Mouse (Mus musculus): ENCODE measurements around the gene Mast4. TPM values are rescaled to one million over a fixed set of nuclear protein-coding genes. Genes with fewer than 3 reads are reported as not detected.

Gene Mast4
- polyA plus RNA-seq, 1 experiment from 2014 or later: 18.8 TPM

GRCm38 (mm10) chr13:103173545-103174182, 160.6 kb downstream of the Mast4 start:
- WGBS: 32% methylated on average over 7 of the region's 7 CpGs
- ATAC-seq (ENCODE audit: low FRiP score, low read depth): peak; percentile 65; the same call in 1 of the 2 replicates

DNA sequence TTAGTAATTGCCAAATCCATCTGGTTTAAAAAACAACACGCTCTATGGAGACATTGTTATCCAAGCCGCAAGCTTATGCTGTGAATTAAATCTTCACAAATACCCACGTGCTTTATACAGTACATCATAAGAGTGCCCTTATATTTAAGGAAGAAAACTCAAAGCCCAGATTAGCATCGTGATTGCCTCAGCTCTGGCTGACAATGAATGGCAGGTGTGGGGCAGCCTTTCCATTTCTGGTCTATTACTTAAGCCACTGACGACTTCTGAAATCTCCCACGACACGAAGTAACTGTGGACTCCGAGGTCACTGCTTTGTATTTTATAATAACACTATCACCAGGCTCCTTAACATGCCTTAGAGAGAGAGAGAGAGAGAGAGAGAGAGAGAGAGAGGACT, 182.4 kb downstream of the Mast4 start:
- Histone ChIP-seq H3K4me1 (no peaks in the 10 kb centered on the region), H3K4me3 (no peak overlapping the region), H3K27me3 (replicated peaks) (no peaks in the 10 kb centered on the region), H3K36me3 (no peaks in the 10 kb centered on the region), H3K4me2 (replicated peaks) (no peak overlapping the region), H3K9me3 (no peaks in the 10 kb centered on the region), H3K27ac (no peak overlapping the region), H3K9ac (no peak overlapping the region)
- no peak for ATAC-seq (ENCODE audit: low FRiP score, low read depth)
- WGBS: 85% methylated on average over 8 of the region's 8 CpGs

More at GRCm38 (mm10) chr13:103173545-103174182, 160.6 kb downstream of the Mast4 start:
- H3K4me1 ChIP-seq: 0 out of 2 replicates have a peak, but pooled peaks cover 4% of the 10 kb centered on the region
- H3K27me3 ChIP-seq (replicated peaks): no peaks in the 10 kb centered on the region
- H3K9ac ChIP-seq: no peak overlapping the region
- H3K36me3 ChIP-seq: no peaks in the 10 kb centered on the region
- H3K9me3 ChIP-seq: no peaks in the 10 kb centered on the region
- H3K4me2 ChIP-seq (replicated peaks): no peak overlapping the region
- H3K27ac ChIP-seq: no peak overlapping the region
- no peak overlapping the region for H3K4me3 ChIP-seq

- Histone ChIP-seq H3K27me3 (replicated peaks) (no peaks in the 10 kb centered on the region), H3K4me1 (no peaks in the 10 kb centered on the region), H3K9me3 (no peaks in the 10 kb centered on the region), H3K9ac (no peak overlapping the region), H3K4me3 (no peak overlapping the region), H3K4me2 (replicated peaks) (no peak overlapping the region), H3K36me3 (no peaks in the 10 kb centered on the region), H3K27ac (no peak overlapping the region)
- whole genome bisulfite sequencing: 47% methylated on average over 10 of the region's 11 CpGs
- no peak for ATAC-seq (ENCODE audit: low FRiP score, low read depth)
Observed at GRCm38 (mm10) chr13:103151171-103151570, 183.1 kb downstream of the Mast4 start.

- Histone ChIP-seq H3K9me3 (no peaks in the 10 kb centered on the region), H3K4me3 (no peak overlapping the region), H3K4me1 (no peaks in the 10 kb centered on the region), H3K27ac (no peak overlapping the region), H3K27me3 (replicated peaks) (no peaks in the 10 kb centered on the region), H3K36me3 (no peaks in the 10 kb centered on the region), H3K9ac (no peak overlapping the region), H3K4me2 (replicated peaks) (no peak overlapping the region)
- no peak for ATAC-seq (ENCODE audit: low FRiP score, low read depth)
- 69% methylated on average over 4 of the region's 4 CpGs for WGBS
Observed at GRCm38 (mm10) chr13:103150671-103151070, 183.6 kb downstream of the Mast4 start.

DNA sequence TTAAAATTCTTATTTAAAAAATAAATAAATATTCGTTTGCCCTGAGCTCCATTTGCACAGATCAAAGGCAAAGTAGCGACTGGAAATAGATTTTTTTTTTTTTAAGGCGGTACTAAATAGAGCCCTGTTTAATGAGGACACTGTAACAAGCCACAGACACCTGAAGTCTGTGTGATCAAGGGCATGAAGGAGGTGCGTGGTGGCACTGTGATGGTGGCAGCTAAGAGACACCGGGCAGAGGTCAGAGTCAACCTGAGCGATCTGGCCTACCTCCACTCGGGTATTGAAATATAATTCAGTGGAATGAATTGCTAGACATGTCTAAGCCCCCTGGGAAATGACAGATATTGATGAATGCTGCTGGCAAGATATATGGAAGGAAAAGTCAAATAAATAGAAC, 184.9 kb downstream of the Mast4 start:
- Histone ChIP-seq H3K9me3 (no peaks in the 10 kb centered on the region), H3K9ac (no peak overlapping the region), H3K4me2 (replicated peaks) (no peak overlapping the region), H3K4me3 (no peak overlapping the region), H3K36me3 (no peaks in the 10 kb centered on the region), H3K27ac (no peak overlapping the region), H3K4me1 (no peaks in the 10 kb centered on the region), H3K27me3 (replicated peaks) (no peaks in the 10 kb centered on the region)
- 85% methylated on average over 7 of the region's 7 CpGs for WGBS
- ATAC-seq (ENCODE audit: low FRiP score, low read depth): no peak

DNA sequence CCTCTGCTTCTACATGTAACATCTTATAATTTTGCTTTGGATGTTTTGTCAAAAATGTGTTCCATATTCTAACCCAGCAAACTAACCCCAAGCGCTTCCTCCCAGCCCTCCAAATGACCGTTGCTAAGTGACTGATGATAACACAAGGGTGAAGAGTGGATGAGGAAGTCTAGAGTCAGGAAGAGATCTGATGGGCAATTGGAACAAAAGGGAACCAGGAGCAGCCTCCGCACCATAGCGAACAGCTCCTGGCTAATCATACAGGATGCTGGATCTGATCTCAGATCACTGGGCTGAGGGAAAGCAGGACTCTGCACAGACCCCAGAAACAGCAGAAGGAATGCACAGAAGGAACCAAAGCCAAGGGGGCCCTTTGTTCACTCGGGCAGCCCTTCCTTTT, 190.0 kb downstream of the Mast4 start:
- ATAC-seq (ENCODE audit: low FRiP score, low read depth): no peak
- Histone ChIP-seq H3K27me3 (replicated peaks) (no peaks in the 10 kb centered on the region), H3K9ac (no peak overlapping the region), H3K4me3 (no peak overlapping the region), H3K9me3 (no peaks in the 10 kb centered on the region), H3K4me2 (replicated peaks) (no peak overlapping the region), H3K27ac (no peak overlapping the region), H3K36me3 (no peaks in the 10 kb centered on the region), H3K4me1 (no peaks in the 10 kb centered on the region)
- 69% methylated on average over 5 of the region's 5 CpGs for WGBS

DNA sequence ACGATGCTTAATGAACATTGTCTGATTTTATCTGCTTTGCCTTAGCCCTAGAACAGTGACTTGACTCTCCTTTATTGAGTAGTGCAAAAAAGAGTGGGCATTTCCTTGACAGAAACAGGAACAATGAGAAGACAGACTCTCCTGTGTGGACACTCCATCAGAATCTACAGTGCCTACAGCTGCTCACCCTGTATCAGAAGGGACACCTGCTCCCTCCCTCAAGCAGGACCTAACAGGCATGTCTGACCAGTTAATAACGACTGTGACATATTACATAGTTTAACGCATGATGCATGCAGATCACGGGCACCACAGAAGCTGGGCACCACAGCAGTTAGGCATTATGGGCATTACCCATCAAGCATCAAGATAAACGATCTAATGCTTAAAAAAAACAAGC, 193.0 kb downstream of the Mast4 start:
- Histone ChIP-seq H3K9me3 (no peaks in the 10 kb centered on the region), H3K4me3 (no peak overlapping the region), H3K9ac (no peak overlapping the region), H3K4me2 (replicated peaks) (no peak overlapping the region), H3K4me1 (no peaks in the 10 kb centered on the region), H3K27me3 (replicated peaks) (no peaks in the 10 kb centered on the region), H3K36me3 (no peaks in the 10 kb centered on the region), H3K27ac (no peak overlapping the region)
- ATAC-seq (ENCODE audit: low FRiP score, low read depth): no peak
- WGBS: 77% methylated on average over 5 of the region's 5 CpGs

GRCm38 (mm10) chr13:103140051-103140450, 194.2 kb downstream of the Mast4 start:
- Histone ChIP-seq H3K4me3 (no peak overlapping the region), H3K27ac (no peak overlapping the region), H3K9me3 (no peaks in the 10 kb centered on the region), H3K4me2 (replicated peaks) (no peak overlapping the region), H3K27me3 (replicated peaks) (no peaks in the 10 kb centered on the region), H3K4me1 (no peaks in the 10 kb centered on the region), H3K36me3 (no peaks in the 10 kb centered on the region), H3K9ac (no peak overlapping the region)
- WGBS: 92% methylated on average over 13 of the region's 13 CpGs
- ATAC-seq (ENCODE audit: low FRiP score, low read depth): no peak

GRCm38 (mm10) chr13:103138298-103138697, 196.0 kb downstream of the Mast4 start:
- Histone ChIP-seq H3K9ac (no peak overlapping the region), H3K4me1 (no peaks in the 10 kb centered on the region)
- ATAC-seq (ENCODE audit: low FRiP score, low read depth): no peak

GRCm38 (mm10) chr13:103135224-103135883, 198.9 kb downstream of the Mast4 start:
- no peak for ATAC-seq (ENCODE audit: low FRiP score, low read depth)
- Histone ChIP-seq H3K27ac (no peak overlapping the region), H3K4me2 (replicated peaks) (no peak overlapping the region), H3K9me3 (no peaks in the 10 kb centered on the region), H3K27me3 (replicated peaks) (no peaks in the 10 kb centered on the region), H3K4me3 (no peak overlapping the region), H3K9ac (no peak overlapping the region), H3K4me1 (no peaks in the 10 kb centered on the region), H3K36me3 (no peaks in the 10 kb centered on the region)
- WGBS: 82% methylated on average over 17 of the region's 17 CpGs

More at GRCm38 (mm10) chr13:103138298-103138697, 196.0 kb downstream of the Mast4 start:
- Histone ChIP-seq H3K27ac (no peak overlapping the region), H3K36me3 (no peaks in the 10 kb centered on the region), H3K27me3 (replicated peaks) (no peaks in the 10 kb centered on the region), H3K9me3 (no peaks in the 10 kb centered on the region), H3K4me3 (no peak overlapping the region), H3K4me2 (replicated peaks) (no peak overlapping the region)

DNA sequence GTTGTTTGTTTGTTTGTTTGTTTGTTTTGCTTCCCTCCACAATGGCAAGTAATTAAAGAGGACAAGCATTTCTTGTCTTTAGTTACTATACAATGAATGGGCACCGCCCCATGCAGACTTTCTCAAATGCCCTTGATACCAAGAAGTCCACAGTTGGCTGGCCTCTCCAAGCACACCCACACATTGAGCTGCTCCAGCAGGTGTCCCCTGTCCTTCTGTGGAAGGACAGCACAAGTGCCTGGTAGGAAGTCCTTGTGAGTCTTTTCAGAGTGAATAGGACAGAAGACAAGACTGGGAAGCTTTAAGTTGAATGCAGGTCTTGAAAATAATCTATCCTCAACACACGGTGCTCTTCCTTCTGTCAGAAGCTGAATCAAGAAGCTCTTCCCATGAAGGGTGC, 202.5 kb downstream of the Mast4 start:
- H3K27ac ChIP-seq: no peak overlapping the region
- no peaks in the 10 kb centered on the region for H3K9me3 ChIP-seq
- ATAC-seq (ENCODE audit: low FRiP score, low read depth): no peak
- 86% methylated on average over 2 of the region's 2 CpGs for WGBS
- H3K36me3 ChIP-seq: no peaks in the 10 kb centered on the region
- no peak overlapping the region for H3K9ac ChIP-seq
- no peak overlapping the region for H3K4me3 ChIP-seq
- H3K4me1 ChIP-seq: no peaks in the 10 kb centered on the region
- no peak overlapping the region for H3K4me2 ChIP-seq (replicated peaks)
- H3K27me3 ChIP-seq (replicated peaks): no peaks in the 10 kb centered on the region

DNA sequence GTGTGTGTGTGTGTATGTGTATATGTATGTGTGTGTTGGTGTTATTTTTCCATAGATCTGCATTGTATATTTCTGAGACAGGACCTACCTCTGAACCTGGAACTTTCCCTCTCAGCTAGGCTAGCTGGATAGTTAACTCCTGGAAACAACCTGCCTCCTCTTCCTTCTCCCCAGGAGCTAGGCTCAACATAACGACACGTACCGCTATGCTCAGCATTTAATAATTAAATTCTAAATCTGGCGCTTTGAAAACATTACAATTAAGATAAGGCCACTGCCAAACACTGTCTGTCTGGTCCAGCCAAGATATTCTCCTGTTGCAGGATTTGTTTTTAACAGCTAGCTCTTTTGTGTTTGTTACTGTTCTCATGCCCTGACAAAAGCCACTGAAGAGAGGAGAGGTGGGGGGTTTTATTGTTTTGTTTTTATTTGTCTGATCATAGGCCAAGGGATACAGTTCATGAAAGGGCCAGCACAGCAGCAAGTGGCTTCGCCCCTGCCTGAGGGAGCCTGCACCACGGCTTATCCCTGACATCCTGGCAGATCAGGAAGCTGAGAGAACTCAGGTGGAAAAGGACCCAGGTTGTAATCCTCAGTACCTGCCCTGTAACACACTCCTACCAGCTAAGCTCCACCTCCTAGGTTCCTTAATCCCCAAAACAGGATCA, 205.0 kb downstream of the Mast4 start:
- Histone ChIP-seq H3K4me2 (replicated peaks) (no peak overlapping the region), H3K9ac (no peak overlapping the region), H3K27ac (no peak overlapping the region), H3K4me3 (no peak overlapping the region), H3K4me1 (no peaks in the 10 kb centered on the region), H3K9me3 (no peaks in the 10 kb centered on the region), H3K27me3 (replicated peaks) (no peaks in the 10 kb centered on the region), H3K36me3 (no peaks in the 10 kb centered on the region)
- no peak for ATAC-seq (ENCODE audit: low FRiP score, low read depth)
- 76% methylated on average over 6 of the region's 6 CpGs for WGBS
